Mouse (Mus musculus): ENCODE results near the gene Pitpna.
A peak's percentile ranks its signal among the peaks of the same experiment; 100 is the strongest.

Pitpna gene

DNA sequence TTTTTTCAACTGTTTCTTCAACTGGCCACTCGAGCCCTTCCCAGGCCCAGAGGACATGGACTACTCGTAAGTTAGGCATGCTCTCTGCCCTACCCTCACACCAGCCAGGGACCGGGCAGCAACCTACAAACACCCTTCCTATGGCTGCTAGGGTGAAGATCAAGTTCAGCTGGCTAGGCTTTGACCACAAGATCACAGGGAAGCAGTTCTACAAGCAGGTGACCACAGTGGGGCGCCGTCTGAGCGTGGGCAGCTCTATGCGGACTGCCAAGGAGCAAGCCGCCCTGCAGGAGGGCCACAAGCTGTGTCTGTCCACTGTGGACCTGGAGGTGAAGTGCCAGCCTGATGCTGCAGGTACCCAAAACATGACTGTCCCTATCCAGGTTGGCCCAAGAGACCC, 25.1 kb upstream of the Pitpna start:
- ATAC-seq (ENCODE audit: insufficient number of reproducible peaks, low FRiP score, low TSS enrichment): no peak

DNA sequence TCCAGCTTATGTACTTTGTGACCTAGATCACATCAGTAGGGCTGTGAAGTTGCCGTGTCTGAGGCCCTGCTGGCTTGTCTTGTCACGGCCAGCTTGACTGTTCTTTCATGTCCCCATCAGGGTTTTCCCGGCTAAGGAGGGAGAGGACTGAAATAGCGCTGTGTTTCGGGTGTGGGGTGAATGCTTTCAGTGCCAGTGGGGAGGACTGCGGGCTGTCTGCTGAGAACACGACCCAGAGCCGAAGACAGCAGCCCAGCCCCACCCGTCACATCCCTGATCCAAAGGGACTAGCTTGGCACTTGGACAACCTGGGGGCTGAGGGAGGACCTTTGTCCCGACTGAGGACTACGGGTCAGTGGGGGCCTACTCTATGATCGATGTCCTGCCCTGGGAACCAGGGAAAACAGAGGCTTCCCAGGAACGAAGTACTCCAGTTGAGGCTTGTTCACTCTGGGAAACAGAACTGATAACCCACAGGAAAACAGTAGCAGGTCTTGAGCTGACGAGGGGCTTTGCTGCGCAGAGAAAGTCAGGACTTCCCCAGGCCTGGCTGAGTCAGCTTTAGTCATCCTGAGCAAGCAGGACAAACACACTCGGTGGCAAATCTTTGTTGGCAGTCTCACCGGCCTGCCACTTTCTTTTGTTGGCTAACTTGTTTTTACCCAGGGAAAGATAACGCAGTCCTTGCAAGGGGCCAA, 23.9 kb upstream of the Pitpna start:
- ATAC-seq (ENCODE audit: insufficient number of reproducible peaks, low FRiP score, low TSS enrichment): no peak

DNA sequence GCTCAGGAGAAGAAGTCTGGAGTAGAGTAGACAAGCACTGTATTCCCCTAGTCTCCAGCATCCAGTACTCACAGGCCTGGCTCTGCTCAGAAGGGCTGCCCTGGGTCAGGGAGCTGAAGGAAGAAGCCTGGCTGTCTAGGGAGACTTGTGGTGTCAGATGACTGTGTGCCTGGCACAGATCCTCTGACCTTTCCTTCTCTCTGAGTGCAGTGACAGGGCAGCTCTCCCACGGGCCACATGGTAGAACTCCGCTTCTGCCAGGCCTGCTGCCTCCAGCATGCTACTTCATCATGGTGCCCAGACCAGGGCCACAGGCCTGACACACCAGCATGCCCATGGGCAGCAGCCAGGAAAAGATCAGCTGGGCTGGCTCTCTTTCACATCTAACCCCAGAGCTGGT, 22.0 kb upstream of the Pitpna start:
- no peak; the same call in 1 of the 2 replicates for ATAC-seq (ENCODE audit: insufficient number of reproducible peaks, low FRiP score, low TSS enrichment)

DNA sequence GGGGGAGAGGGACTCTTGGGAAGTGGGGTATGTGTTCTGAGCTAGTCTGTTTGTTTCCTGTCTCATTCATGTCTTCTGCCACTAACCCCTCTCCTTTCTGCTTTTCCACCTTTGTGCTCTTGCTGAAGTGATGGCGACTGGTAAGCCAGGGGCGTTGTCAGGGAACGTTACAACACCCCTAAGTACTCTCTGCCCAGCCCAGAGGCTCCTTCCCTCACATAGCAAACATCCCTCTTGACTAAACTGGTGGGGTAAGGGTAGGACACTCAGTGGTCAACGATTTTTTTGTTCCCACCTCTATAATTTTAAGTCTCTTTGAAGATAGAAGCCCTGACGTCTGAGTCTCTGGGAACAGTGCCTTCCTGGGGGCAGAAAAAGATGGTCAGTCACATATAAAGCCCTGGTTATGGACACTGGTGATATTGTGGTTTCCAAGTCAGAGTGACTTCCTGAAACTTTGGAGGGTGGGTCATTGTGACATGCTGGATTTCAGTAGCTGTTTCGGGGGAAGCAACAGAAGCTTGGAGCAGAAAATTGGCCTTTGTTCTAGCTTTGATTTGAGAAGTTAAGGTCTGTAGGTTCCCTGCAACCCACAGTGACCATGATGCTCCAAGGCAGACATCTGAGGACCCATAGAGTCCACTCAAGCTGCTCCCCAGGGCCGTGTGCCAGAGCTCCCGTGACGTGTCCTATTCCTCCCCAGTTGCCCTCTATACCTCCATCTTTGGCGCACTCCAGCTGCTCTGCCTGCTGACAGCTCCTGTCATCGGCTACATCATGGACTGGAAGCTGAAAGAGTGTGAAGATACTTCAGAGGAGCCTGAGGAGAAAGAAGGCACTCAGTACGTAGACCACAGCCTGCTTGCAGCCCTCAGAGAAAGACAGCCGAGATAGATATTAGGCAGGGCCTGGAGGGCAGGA, 21.4 kb upstream of the Pitpna start:
- ATAC-seq (ENCODE audit: insufficient number of reproducible peaks, low FRiP score, low TSS enrichment): no peak

DNA sequence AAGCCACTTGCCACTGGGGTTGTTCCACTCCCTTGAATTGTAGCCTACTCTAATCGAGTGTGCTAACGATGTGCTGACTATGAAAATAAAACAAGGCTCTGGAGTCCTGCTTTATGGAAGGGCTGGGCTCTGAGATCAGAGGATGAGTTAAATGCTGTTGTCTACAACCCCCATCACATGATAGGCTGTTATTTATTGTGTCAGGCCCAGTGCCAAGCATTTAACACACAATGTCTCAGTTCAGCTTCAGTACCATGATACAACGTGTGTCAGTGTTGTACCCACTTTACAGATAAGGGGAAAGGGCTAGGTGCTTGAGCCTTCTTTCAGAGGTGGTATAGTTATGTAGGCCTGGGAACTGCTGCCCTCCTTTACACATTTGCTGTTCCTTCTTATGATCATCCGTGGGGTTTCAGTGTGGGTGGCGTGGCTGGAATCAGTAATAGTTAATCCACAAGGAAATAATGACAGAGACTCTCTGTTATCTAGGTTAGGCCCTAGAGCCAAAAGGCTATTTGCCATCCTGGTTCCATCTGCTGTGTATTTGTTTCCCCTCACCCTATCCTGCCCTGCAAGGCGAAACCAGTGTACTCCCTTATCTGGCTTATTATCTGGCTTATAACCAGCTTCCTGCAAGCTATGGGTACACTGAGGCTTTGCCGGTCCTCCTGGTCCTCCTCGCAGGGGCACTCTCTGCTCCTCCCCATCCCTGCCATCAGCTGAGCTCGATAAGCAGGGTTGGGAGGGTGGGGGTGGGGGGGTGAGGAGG, 20.4 kb upstream of the Pitpna start:
- ATAC-seq (ENCODE audit: insufficient number of reproducible peaks, low FRiP score, low TSS enrichment): peak; percentile 37; the same call in 1 of the 2 replicates

DNA sequence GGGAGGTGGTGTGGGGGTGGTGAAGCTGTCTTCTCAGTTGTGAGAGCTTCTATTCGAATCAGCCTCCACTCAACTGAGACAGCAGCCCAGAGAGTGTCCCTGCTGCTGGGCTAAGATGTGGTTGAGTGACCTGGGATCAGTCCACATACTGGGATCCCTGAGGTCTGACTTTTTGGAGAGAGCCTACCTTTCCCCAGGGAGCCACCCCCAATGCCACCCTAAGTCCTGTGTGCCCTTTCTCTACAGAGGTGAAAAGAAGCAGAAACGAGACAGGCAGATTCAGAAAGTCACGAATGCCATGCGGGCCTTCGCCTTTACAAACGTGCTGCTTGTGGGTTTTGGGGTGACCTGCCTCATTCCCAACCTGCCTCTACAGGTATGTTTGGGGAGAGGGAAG, 19.8 kb upstream of the Pitpna start:
- no peak for ATAC-seq (ENCODE audit: insufficient number of reproducible peaks, low FRiP score, low TSS enrichment)

DNA sequence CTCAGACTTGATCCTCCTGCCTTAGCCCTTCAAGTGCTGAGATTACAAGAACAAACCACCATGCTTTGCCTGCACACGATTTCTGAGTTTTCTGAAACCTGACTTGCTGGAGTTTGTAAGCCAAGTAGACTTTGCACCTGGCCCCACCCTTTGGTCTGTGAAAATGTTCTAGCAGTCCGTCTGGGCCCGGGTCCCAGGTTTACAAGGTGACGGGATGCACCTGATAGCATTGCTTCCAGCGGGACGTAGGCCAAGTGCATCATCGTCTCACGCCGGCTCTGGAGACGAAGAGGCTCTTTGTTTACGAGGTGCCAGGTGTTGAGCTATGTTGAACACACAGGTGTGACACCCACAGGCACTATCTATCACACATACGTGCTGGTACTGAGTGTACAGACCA, 18.9 kb upstream of the Pitpna start:
- no peak for ATAC-seq (ENCODE audit: insufficient number of reproducible peaks, low FRiP score, low TSS enrichment)

DNA sequence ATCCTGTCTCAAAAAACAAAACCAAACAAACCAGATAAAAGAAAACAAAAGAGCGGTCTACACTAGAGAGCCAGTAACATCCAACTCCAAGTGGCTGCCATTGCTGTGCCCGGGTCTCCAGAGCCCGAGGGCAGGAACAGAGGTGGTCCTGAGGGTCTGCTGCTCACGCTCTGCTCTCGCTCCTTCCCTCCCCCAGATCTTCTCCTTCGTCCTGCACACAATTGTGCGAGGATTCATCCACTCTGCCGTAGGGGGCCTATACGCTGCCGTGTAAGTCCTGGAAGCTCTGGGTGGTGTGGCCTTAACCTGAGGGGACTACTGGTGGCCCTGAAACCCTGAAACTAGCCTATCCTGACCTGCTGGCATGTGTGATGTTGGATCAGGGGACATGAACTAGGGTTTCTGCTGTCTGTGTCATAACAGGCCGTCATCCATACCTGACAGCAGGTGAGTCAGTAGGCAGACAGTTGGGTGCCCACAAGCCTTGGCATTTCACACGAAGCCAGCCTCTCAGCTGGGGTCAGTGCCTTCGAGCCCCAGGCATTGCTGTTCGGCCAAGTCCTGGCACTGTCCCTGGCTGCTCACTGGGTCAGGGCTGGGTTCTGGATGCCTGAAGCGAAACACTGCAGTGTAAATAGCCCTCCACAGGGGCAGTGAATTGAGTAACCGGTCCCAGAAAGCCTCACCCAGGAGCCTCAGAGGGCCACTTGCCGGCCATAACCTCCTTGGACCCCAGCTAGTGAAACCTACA, 17.3 kb upstream of the Pitpna start:
- ATAC-seq (ENCODE audit: insufficient number of reproducible peaks, low FRiP score, low TSS enrichment): peak; percentile 34; the same call in 1 of the 2 replicates

DNA sequence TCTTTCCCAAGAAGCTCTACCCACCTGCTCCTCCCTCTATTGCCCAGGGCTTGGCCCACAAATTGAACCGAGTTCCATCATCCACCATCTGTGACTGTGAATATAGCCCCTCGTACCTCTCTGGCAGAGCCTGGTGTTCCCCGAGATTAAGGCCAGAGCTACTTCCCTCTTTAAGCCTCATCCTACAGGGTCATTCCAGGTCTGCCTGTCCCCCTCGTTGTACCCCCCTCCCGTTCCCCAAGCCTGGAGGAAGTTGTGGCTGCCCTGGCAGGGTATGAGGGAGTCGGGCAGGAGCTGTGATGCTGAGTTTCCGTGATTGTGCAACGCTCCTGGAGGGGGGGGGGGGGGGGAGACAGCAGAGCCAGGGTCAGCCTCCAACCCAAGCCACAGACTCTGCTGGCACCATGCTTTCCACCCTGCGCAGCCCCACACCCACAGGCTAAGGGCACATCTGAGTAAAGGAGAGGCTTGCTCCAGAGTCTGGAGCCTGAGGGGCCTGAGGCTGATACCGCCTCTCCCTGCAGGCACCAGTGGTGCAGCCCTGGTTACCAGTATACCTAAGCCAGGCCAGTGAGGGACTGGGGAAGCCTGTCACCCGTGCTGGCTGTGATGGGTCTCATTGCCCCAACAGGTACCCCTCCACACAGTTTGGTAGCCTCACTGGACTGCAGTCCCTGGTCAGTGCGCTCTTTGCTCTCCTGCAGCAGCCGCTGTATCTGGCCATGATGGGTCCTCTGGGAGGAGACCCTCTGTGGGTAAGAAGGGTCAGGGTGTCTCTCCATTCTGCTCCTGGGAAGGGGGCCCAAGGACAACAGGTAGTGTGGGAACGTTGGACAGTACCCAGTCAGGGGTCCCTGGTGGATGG, 16.5 kb upstream of the Pitpna start:
- peak; percentile 9; the same call in 1 of the 2 replicates for ATAC-seq (ENCODE audit: insufficient number of reproducible peaks, low FRiP score, low TSS enrichment)

DNA sequence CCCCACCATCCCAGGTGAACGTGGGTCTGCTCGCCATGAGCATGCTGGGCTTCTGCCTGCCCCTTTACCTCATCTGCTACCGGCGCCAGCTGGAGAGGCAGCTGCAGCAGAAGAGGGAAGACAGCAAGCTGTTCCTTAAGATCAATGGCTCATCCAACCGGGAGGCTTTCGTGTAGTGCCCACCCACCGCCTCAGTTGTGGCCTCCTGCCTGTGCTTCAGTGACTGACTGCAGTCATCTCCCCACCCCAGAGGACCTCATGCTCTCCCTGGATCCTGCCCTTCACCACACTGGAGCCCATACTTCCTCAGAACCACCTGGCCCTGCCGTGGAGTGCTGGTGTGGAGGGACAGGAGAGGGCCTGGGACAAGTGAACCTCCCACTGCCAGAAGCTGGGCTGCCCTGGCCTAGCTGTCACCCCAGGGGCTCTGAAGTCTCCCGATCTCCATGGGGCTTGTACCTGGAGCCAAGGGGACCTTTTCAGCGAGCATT, 15.6 kb upstream of the Pitpna start:
- ATAC-seq (ENCODE audit: insufficient number of reproducible peaks, low FRiP score, low TSS enrichment): no peak

DNA sequence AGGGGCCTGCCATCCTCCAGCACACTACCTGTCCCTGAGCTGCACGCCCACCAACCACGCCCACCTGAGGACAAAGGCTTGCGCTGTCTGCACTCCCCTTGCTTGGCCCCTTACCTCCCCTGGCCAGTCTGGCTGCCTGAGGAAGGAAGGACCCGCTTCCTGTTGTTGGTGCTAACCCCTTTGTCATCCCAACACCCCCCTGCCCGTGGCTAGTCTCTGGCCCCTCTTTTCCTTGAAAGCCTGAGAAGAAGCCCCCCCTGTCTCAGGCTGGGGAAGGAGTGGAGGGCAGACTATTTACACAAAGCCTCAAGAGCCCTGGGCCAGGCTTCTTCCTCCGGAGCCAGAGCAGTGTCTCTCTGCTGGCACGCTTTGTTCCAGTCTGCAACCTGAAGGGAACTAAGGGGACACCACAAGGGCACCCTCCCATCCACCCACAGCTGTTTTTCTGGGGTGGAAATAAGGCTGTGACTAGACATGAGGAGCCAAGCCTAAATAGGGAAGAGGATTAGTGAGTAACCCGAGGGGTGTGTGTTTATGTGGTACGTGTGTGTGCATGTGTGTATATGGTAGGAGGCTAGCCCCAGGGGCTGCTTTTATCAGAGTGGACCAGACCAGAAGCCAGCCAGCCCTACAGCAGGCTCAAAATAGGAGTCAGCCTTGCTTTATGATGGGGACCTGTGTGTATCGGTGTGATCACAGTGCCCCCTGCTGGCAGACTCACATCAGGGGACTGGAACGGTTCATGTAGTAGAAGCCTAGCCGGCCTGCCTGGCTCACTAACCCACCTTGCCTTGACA, 14.8 kb upstream of the Pitpna start:
- peak; percentile 72 for ATAC-seq (ENCODE audit: insufficient number of reproducible peaks, low FRiP score, low TSS enrichment)

DNA sequence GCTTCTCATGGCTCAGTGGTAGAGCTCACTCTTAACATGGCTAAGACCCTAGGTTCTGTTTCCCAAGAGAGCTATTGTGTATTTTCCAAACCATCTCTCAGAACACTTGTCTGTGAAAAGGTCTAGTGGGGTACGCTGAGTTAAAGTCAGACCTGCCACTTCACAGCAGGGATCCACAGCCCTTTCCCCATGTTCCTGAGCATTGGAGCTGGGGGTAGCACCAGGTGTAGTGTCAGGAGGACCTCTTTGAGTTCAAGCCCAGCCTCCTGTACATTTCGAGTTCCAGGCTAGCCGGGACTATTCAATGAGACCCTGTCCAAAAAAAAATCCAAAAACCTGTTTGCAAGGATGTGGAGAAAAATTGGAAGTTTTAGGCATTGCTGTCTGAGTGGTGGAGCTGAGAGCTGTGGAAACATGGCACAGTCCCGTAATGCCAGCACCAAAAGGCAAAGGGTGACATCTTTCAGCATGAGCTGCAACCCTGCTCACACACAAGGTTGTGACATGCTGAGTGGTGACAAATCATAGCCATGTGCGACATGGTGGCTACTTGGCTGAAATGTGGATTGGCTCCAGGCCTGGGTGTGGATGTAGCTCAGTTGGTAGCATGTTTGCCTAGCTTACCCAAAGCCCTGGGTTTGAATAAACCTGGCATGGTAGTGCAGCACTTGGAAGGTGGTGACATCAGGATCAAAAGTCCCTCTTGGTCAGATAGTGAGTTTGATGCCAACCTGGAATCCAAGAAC, 13.3 kb upstream of the Pitpna start:
- ATAC-seq (ENCODE audit: insufficient number of reproducible peaks, low FRiP score, low TSS enrichment): no peak

DNA sequence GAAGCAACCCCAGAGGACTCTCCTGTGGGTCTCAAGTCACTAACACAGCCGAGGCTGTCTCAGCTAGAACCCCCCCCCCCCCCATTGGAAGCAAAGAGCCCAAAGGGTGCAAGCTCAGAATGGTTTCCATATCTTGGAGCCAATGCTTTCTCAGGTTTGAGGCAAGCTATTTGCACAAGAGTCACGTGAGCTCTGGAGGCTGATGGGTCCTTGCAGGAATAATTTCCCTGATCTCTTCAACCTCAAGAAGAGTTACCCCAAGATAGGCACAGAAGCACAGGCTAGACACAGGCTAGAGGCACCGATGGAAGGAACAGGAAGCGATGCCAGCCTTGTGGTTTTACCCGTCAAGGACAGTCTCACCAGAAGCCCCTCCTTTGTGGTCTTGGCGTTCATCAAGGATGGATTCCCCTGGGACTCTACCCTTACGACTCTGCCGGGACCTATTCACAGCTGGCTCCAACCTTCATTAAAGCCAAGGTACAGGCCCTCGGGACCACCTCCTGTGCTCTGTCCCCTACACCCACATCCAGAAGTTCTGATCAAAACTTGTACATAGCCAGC, 12.3 kb upstream of the Pitpna start:
- ATAC-seq (ENCODE audit: insufficient number of reproducible peaks, low FRiP score, low TSS enrichment): no peak

DNA sequence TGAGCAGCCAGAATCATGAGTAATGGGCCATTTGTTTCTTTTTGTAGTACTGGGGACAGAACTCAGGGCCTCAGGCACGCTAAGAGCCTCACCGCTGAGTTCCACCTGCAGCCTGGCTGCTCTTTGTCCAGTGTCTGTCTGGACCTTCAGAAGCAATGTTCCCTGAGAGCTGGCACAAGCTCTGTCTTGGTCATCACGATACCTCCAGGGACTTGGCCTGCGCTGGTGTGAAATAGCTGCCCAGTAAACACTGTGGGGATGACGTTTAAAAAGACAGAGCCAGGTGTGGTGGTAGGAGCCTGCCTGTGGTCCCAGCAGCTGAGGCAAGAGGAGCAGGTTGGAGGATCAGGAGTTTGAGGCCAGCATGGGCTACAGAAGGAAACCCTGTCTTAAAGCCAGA, 9.3 kb upstream of the Pitpna start:
- no peak for ATAC-seq (ENCODE audit: insufficient number of reproducible peaks, low FRiP score, low TSS enrichment)

DNA sequence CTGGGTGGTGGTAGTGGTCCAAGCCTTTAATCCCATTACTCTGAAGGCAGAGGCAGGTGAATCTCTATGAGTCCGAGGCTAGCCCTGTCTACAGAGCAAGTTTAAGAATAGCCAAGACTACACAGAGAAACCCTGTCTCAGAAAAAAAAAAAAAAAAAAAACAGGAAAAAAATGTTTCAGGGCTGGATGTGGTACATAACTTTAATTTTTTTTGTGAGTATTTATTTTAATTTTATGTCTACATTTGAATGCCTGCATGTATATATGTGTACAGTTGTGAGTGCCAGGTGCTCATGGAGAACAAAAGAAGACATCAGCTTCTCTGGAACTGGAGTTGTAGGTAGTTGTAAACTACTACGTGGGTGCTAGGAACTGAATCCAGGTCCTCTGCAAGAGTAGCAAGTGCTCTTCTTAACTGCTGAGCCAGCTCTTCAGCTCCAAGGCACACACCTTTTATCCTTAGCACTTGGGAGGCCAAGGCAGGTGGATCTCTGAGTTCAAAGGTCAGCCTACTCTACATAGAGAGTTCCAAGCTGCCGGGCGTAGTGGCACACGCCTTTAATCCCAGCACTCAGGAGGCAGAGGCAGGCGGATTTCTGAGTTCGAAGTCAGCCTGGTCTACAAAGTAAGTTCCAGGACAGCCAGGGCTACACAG, 6.3 kb upstream of the Pitpna start:
- no peak for ATAC-seq (ENCODE audit: insufficient number of reproducible peaks, low FRiP score, low TSS enrichment)

DNA sequence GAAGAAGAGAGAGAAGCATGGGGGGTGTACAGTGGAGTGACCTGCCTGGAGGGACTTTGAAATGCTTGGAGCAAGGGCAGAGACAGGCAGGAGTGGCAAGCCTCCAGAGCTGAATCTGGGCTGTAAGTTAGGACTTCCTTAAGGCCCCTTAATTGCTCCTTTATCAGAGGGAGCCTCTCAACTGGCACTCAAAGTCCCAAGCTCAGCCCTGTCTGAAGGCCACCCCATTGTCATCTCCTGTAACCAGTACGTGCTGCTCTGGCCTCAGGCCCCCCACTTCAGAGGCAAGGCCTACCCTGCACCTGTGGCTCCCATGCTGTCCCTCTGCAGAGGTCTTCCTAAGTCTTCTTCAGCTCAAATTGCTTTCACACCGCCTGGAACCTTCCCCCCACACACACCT, 4.4 kb upstream of the Pitpna start:
- ATAC-seq (ENCODE audit: insufficient number of reproducible peaks, low FRiP score, low TSS enrichment): no peak

DNA sequence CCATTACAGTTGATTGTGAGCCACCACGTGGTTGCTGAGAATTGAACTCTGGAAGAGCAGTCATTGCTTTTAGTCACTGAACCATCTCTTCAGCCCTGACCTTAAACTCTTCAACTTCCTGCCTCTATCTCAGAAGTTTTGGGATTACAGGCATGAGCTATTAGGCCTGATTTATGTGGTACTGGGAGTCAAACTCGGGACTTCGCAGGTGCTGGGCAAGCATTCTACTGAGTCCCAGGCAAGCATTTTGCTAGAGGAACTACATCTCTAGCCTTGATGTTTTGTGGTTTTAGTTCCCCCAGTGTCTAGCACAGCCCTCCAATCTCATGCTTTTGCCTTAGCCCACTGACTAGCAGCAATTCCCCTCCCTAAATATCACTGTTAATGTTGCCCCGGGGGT, 2.8 kb upstream of the Pitpna start:
- ATAC-seq (ENCODE audit: insufficient number of reproducible peaks, low FRiP score, low TSS enrichment): no peak
